Mouse (Mus musculus): ENCODE data around the gene Fkbp11.

GRCm38 (mm10) chr15:98683746-98684145, 44.3 kb downstream of the Fkbp11 start:
- TF ChIP-seq CTCF (IDR thresholded peaks at IDR 0.05; ENCODE audit: insufficient read depth, low read length) = no peak
- no peak for TF ChIP-seq POLR2A (IDR thresholded peaks at IDR 0.05; ENCODE audit: borderline replicate concordance, extremely low read depth, low read depth, low read length)

Data from lung, adult 2 months (tissue).